Mouse (Mus musculus) erythroblast, embryonic 14.5 days (primary cell): ENCODE results near the gene Bhmt. TPM values are rescaled to one million over a fixed set of nuclear protein-coding genes. Genes with fewer than 3 reads are reported as not detected.
"Not testable (repeated sequence)": the region's sequence is repeated elsewhere in the genome, so short reads cannot be mapped to it uniquely, and the experiment has no call there.

Experiments used
- H3K27me3 ChIP-seq: 2 replicates; pipeline ENCODE4 v1.6.1; 2012; ENCODE audit warnings: inconsistent platforms; ENCODE audit not compliant: control insufficient read depth
- H3K36me3 ChIP-seq: 2 replicates; pipeline ENCODE4 v1.6.1; 2012; ENCODE audit warnings: mild to moderate bottlenecking, inconsistent platforms; ENCODE audit not compliant: control insufficient read depth
- H3K4me1 ChIP-seq: 2 replicates; pipeline ENCODE4 v1.6.1; 2012; ENCODE audit warnings: inconsistent platforms; ENCODE audit not compliant: control insufficient read depth
- H3K4me3 ChIP-seq: replicated peaks from 2 replicates; pipeline ENCODE3; 2012; ENCODE audit warnings: moderate library complexity, mild to moderate bottlenecking, inconsistent platforms
- H3K9me3 ChIP-seq: 2 replicates; pipeline ENCODE4 v1.6.1; 2012; ENCODE audit warnings: low read length, inconsistent platforms, mixed read lengths; ENCODE audit not compliant: control insufficient read depth
- GATA1 ChIP-seq: IDR thresholded peaks from 2 replicates; pipeline ENCODE4 v1.6.1; 2012; ENCODE audit warnings: low read length, inconsistent platforms, mixed read lengths
- TAL1 ChIP-seq: IDR thresholded peaks from 3 replicates; pipeline ENCODE4 v1.6.1; 2012; ENCODE audit warnings: low read length, inconsistent platforms, mixed read lengths
- polyA plus RNA-seq: library from polyadenylated mRNA; stranded (reverse); fragments of >175 nt; gene quantifications from 2 replicates; pipeline ENCODE4 v1.2.3, GENCODE M21; 2012

Bhmt gene
- polyA plus RNA-seq, 1 experiment, result 0.01 TPM

GRCm38 (mm10) chr13:93613771-93614170 is 24.0 kb downstream of the Bhmt start:
- H3K27me3 ChIP-seq, result no peaks in the 10 kb centered on the region
- no peak for TF ChIP-seq GATA1

GRCm38 (mm10) chr13:93612660-93613607 is 24.8 kb downstream of the Bhmt start:
- TF ChIP-seq GATA1 (no peak), TAL1 (no peak)
- no peaks in the 10 kb centered on the region for H3K27me3 ChIP-seq
- no peaks in the 10 kb centered on the region for H3K9me3 ChIP-seq
- no peak overlapping the region for H3K4me3 ChIP-seq
- no peaks in the 10 kb centered on the region for H3K4me1 ChIP-seq
- no peaks in the 10 kb centered on the region for H3K36me3 ChIP-seq

More at GRCm38 (mm10) chr13:93613771-93614170, 24.0 kb downstream of the Bhmt start:
- H3K4me1 ChIP-seq, result no peaks in the 10 kb centered on the region
- no peaks in the 10 kb centered on the region; the same call in 1 of the 2 replicates for H3K36me3 ChIP-seq
- H3K4me3 ChIP-seq, result no peak overlapping the region
- no peaks in the 10 kb centered on the region for H3K9me3 ChIP-seq

GRCm38 (mm10) chr13:93608476-93608875 is 29.3 kb downstream of the Bhmt start:
- Histone ChIP-seq H3K9me3 (no peaks in the 10 kb centered on the region), H3K27me3 (no peaks in the 10 kb centered on the region), H3K36me3 (no peaks in the 10 kb centered on the region), H3K4me3 (no peak overlapping the region), H3K4me1 (no peaks in the 10 kb centered on the region)
- TF ChIP-seq TAL1, result no peak
- no peak for TF ChIP-seq GATA1

GRCm38 (mm10) chr13:93607701-93608100 is 30.1 kb downstream of the Bhmt start:
- TF ChIP-seq TAL1 (no peak), GATA1 (no peak)
- no peak overlapping the region for H3K4me3 ChIP-seq
- no peaks in the 10 kb centered on the region for H3K9me3 ChIP-seq
- H3K27me3 ChIP-seq, result no peaks in the 10 kb centered on the region
- no peaks in the 10 kb centered on the region for H3K36me3 ChIP-seq
- no peaks in the 10 kb centered on the region for H3K4me1 ChIP-seq

GRCm38 (mm10) chr13:93606868-93607578 is 30.7 kb downstream of the Bhmt start:
- TF ChIP-seq TAL1 (no peak), GATA1 (no peak)
- H3K36me3 ChIP-seq, result no peaks in the 10 kb centered on the region
- no peaks in the 10 kb centered on the region for H3K4me1 ChIP-seq
- H3K27me3 ChIP-seq, result no peaks in the 10 kb centered on the region
- H3K9me3 ChIP-seq, result no peaks in the 10 kb centered on the region
- H3K4me3 ChIP-seq, result no peak overlapping the region

- Histone ChIP-seq H3K36me3 (no peaks in the 10 kb centered on the region), H3K4me1 (no peaks in the 10 kb centered on the region), H3K27me3 (no peaks in the 10 kb centered on the region), H3K4me3 (no peak overlapping the region), H3K9me3 (no peaks in the 10 kb centered on the region)
- TF ChIP-seq TAL1, result no peak
- TF ChIP-seq GATA1, result no peak
Observed at GRCm38 (mm10) chr13:93604698-93605097, 33.1 kb downstream of the Bhmt start.

- Histone ChIP-seq H3K9me3 (no peaks in the 10 kb centered on the region), H3K36me3 (no peaks in the 10 kb centered on the region), H3K4me1 (no peaks in the 10 kb centered on the region), H3K27me3 (no peaks in the 10 kb centered on the region), H3K4me3 (no peak overlapping the region)
- TF ChIP-seq TAL1 (no peak), GATA1 (no peak)
Observed at GRCm38 (mm10) chr13:93601527-93601926, 36.2 kb downstream of the Bhmt start.

GRCm38 (mm10) chr13:93593040-93593699 is 44.6 kb downstream of the Bhmt start:
- no peaks in the 10 kb centered on the region for H3K9me3 ChIP-seq
- H3K4me1 ChIP-seq, result no peaks in the 10 kb centered on the region
- no peaks in the 10 kb centered on the region for H3K36me3 ChIP-seq
- H3K4me3 ChIP-seq, result no peak overlapping the region
- TF ChIP-seq GATA1 (no peak), TAL1 (no peak)
- no peaks in the 10 kb centered on the region for H3K27me3 ChIP-seq

- not testable (repeated sequence) for H3K27me3 ChIP-seq, H3K4me1 ChIP-seq, H3K9me3 ChIP-seq, H3K4me3 ChIP-seq, H3K36me3 ChIP-seq
Observed at GRCm38 (mm10) chr13:93582526-93582925, 55.2 kb downstream of the Bhmt start.
